19 mouse cellular contexts compared by ENCODE assay signal in the genomic region with DNA sequence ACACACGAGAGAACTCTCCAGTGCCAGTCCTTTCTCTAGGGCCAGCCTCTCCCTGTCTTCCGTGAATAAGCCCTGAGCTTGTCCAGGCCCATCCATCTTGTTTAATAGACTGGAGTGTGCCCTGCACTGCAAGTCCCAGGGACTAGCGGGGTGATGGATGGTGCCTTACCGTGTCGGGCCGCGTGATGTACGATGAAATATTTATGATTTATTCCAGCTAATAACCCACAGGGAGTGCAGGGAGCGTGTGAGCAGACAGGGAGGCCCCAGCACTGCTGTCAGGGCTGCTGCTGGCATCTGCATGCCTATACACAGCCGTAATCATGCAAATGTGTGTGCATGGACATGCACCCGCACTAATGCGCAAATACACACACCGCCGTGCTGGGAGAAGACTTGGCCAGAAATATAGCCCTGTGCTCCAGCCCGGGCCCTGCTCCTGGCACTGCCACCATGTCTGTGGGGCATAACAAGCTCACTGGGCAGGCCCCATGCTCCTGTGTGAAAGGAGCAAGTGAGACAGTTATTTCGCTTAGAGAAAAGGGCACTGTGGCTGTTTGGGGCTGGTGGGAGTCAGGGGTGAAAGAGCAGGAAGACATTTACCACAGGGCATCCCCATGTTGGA. TPM values are rescaled to one million over a fixed set of nuclear protein-coding genes. Genes with fewer than 3 reads are reported as not detected.
A peak's percentile ranks its signal among the peaks of the same experiment; 100 is the strongest.
DNase-seq lines count a peak whose midpoint lies in the region; ATAC-seq lines count a peak whose summit lies in the region.
"Had no signal": no experiment of that assay in that cellular context is flagged by ENCODE, and none has a peak within 500 bp of the region (broad histone marks: within the 10 kb centered on the region; RNA-seq: fewer than 3 reads in every experiment).

No protein-coding gene starts in this region.

- H3K4me3 ChIP-seq in embryonic facial prominence, embryonic 11.5 days (ENCODE audit: low read depth, low read length) = no peak overlapping the region
- no peak overlapping the region for H3K4me3 ChIP-seq in embryonic facial prominence, embryonic 10.5 days
- H3K4me3 ChIP-seq in forebrain, embryonic 13.5 days = no peak overlapping the region
- H3K4me3 ChIP-seq in hindbrain, embryonic 13.5 days = no peak overlapping the region
- no peak overlapping the region for H3K4me3 ChIP-seq in midbrain, embryonic 16.5 days (ENCODE audit: low read depth, low read length)
- H3K4me3 ChIP-seq: heart, embryonic 10.5 days; intestine, embryonic 15.5 days; kidney, embryonic 15.5 days; limb, embryonic 15.5 days had no signal

- no peak for DNase-seq in embryonic facial prominence, embryonic 11.5 days (ENCODE audit: low spot score)
- DNase-seq in embryonic facial prominence, embryonic 10.5 days (ENCODE audit: low spot score) = no peak
- DNase-seq in spleen, postnatal 36 days (ENCODE audit: low spot score in 2 of 2) = no peak
- DNase-seq in gastrocnemius, adult 18-20 months (ENCODE audit: low spot score) = no peak
- DNase-seq in cerebellum, postnatal 4 days (ENCODE audit: low spot score in 2 of 2) = no peak
- DNase-seq: adrenal gland, adult 2 months; cerebellum, adult 11 months; gastrocnemius, postnatal 36 days; heart, postnatal 10 days; layer of hippocampus, postnatal 36 days; lung, postnatal 36 days had no signal

- H3K27me3 ChIP-seq in embryonic facial prominence, embryonic 11.5 days (ENCODE audit: control insufficient read depth, insufficient read depth, low read length) = no peaks in the 10 kb centered on the region
- no peaks in the 10 kb centered on the region; the same call in 1 of the 2 replicates for H3K27me3 ChIP-seq in embryonic facial prominence, embryonic 10.5 days (replicated peaks; ENCODE audit: low read depth, poor library complexity, severe bottlenecking)
- H3K27me3 ChIP-seq in forebrain, embryonic 13.5 days = peaks cover 22% of the 10 kb centered on the region
- no peaks in the 10 kb centered on the region; the same call in 1 of the 2 replicates for H3K27me3 ChIP-seq in hindbrain, embryonic 13.5 days
- H3K27me3 ChIP-seq in midbrain, embryonic 16.5 days (ENCODE audit: control insufficient read depth, insufficient read depth, low read depth, low read length) = no peaks in the 10 kb centered on the region
- H3K27me3 ChIP-seq: CH12.LX; intestine, embryonic 15.5 days; limb, embryonic 15.5 days had no signal

- 0 out of 2 replicates have a peak, but pooled peaks have one; percentile 17 for ATAC-seq in embryonic facial prominence, embryonic 11.5 days (replicated peaks; ENCODE audit: insufficient number of reproducible peaks, low FRiP score, low TSS enrichment, low read depth)
- ATAC-seq in forebrain, embryonic 13.5 days = no peak; the same call in 1 of the 2 replicates
- ATAC-seq in hindbrain, embryonic 13.5 days (ENCODE audit: low FRiP score) = peak; percentile 68
- no peak for ATAC-seq in midbrain, embryonic 16.5 days
- ATAC-seq: intestine, embryonic 15.5 days had no signal

- no peaks in the 10 kb centered on the region for H3K9me3 ChIP-seq in embryonic facial prominence, embryonic 11.5 days (replicated peaks; ENCODE audit: control insufficient read depth, low read length)
- no peaks in the 10 kb centered on the region for H3K9me3 ChIP-seq in embryonic facial prominence, embryonic 10.5 days
- no peaks in the 10 kb centered on the region for H3K9me3 ChIP-seq in forebrain, embryonic 13.5 days (replicated peaks)
- no peaks in the 10 kb centered on the region for H3K9me3 ChIP-seq in hindbrain, embryonic 13.5 days
- H3K9me3 ChIP-seq in midbrain, embryonic 16.5 days (replicated peaks; ENCODE audit: control insufficient read depth, low read length, poor library complexity, severe bottlenecking) = no peaks in the 10 kb centered on the region
- H3K9me3 ChIP-seq: heart, embryonic 10.5 days; intestine, embryonic 15.5 days; kidney, embryonic 15.5 days; limb, embryonic 15.5 days had no signal

- no peak overlapping the region for H3K9ac ChIP-seq in embryonic facial prominence, embryonic 11.5 days (replicated peaks; ENCODE audit: low read length)
- H3K9ac ChIP-seq in forebrain, embryonic 13.5 days = peak overlapping the region; percentile 30; the same call in 1 of the 2 replicates
- H3K9ac ChIP-seq in hindbrain, embryonic 13.5 days = peak overlapping the region; percentile 59
- H3K9ac ChIP-seq in midbrain, embryonic 16.5 days (ENCODE audit: low read depth, low read length) = no peak overlapping the region
- H3K9ac ChIP-seq: intestine, embryonic 15.5 days; kidney, embryonic 15.5 days; limb, embryonic 15.5 days had no signal

- H3K4me1 ChIP-seq in embryonic facial prominence, embryonic 11.5 days (ENCODE audit: control insufficient read depth, insufficient read depth, low read length) = no peaks in the 10 kb centered on the region
- peaks cover 4% of the 10 kb centered on the region; the same call in 1 of the 2 replicates for H3K4me1 ChIP-seq in embryonic facial prominence, embryonic 10.5 days
- H3K4me1 ChIP-seq in forebrain, embryonic 13.5 days = peaks cover 50% of the 10 kb centered on the region
- H3K4me1 ChIP-seq in hindbrain, embryonic 13.5 days (replicated peaks) = peaks cover 79% of the 10 kb centered on the region
- peaks cover 26% of the 10 kb centered on the region for H3K4me1 ChIP-seq in midbrain, embryonic 16.5 days (ENCODE audit: control insufficient read depth, insufficient read depth, low read length)
- H3K4me1 ChIP-seq: intestine, embryonic 15.5 days had no signal

- 88% methylated on average over 16 of the region's 16 CpGs for WGBS in embryonic facial prominence, embryonic 11.5 days
- WGBS in embryonic facial prominence, embryonic 10.5 days = 90% methylated on average over 16 of the region's 16 CpGs
- 85% methylated on average over 16 of the region's 16 CpGs for WGBS in forebrain, embryonic 13.5 days
- WGBS in hindbrain, embryonic 13.5 days = 42% methylated on average over 16 of the region's 16 CpGs
- 57% methylated on average over 16 of the region's 16 CpGs for WGBS in midbrain, embryonic 16.5 days

- no peak overlapping the region for H3K27ac ChIP-seq in embryonic facial prominence, embryonic 11.5 days (replicated peaks; ENCODE audit: low read depth, low read length)
- no peak overlapping the region; the same call in 1 of the 2 replicates for H3K27ac ChIP-seq in embryonic facial prominence, embryonic 10.5 days (replicated peaks)
- peak overlapping the region; percentile 48; the same call in 1 of the 2 replicates for H3K27ac ChIP-seq in forebrain, embryonic 13.5 days
- peak overlapping the region; percentile 91 for H3K27ac ChIP-seq in hindbrain, embryonic 13.5 days
- H3K27ac ChIP-seq in midbrain, embryonic 16.5 days (ENCODE audit: low read length) = peak overlapping the region; percentile 45
- H3K27ac ChIP-seq: heart, embryonic 10.5 days; intestine, embryonic 15.5 days; kidney, embryonic 15.5 days; limb, embryonic 15.5 days had no signal

- H3K4me2 ChIP-seq in embryonic facial prominence, embryonic 11.5 days (ENCODE audit: low read depth, low read length) = no peak overlapping the region
- H3K4me2 ChIP-seq in forebrain, embryonic 13.5 days = no peak overlapping the region
- no peak overlapping the region for H3K4me2 ChIP-seq in hindbrain, embryonic 13.5 days
- no peak overlapping the region for H3K4me2 ChIP-seq in midbrain, embryonic 16.5 days (ENCODE audit: low read length)
- H3K4me2 ChIP-seq: intestine, embryonic 15.5 days; kidney, embryonic 15.5 days; limb, embryonic 15.5 days had no signal

- no peaks in the 10 kb centered on the region for H3K36me3 ChIP-seq in embryonic facial prominence, embryonic 11.5 days (replicated peaks; ENCODE audit: control insufficient read depth, insufficient read depth, low read depth, low read length)
- peaks cover 44% of the 10 kb centered on the region for H3K36me3 ChIP-seq in embryonic facial prominence, embryonic 10.5 days (replicated peaks)
- peaks cover 14% of the 10 kb centered on the region; the same call in 1 of the 2 replicates for H3K36me3 ChIP-seq in forebrain, embryonic 13.5 days (ENCODE audit: poor library complexity, severe bottlenecking)
- H3K36me3 ChIP-seq in hindbrain, embryonic 13.5 days = peaks cover 19% of the 10 kb centered on the region
- H3K36me3 ChIP-seq in midbrain, embryonic 16.5 days (ENCODE audit: control insufficient read depth, insufficient read depth, low read length) = no peaks in the 10 kb centered on the region; the same call in 1 of the 2 replicates

RNA-seq across cellular contexts. Expression of gene Cdh15, which starts 35.8 kb away (rescaled TPM):
- 3.0 and 3.4 TPM in 2 replicates for polyA plus RNA-seq in embryonic facial prominence, embryonic 11.5 days (2014; fragmentation: Nextera tagmentation; extraction: Ambion mirVana)
- 1.7 and 2.0 TPM in 2 replicates for polyA plus RNA-seq in embryonic facial prominence, embryonic 10.5 days (2016; fragmentation: Nextera tagmentation; extraction: Ambion mirVana)
- 0.28 and 0.74 TPM in 2 replicates for polyA plus RNA-seq in forebrain, embryonic 13.5 days (2015; fragmentation: Nextera tagmentation; extraction: Ambion mirVana)
- 1.5 and 1.8 TPM in 2 replicates for polyA plus RNA-seq in hindbrain, embryonic 13.5 days (2015; fragmentation: Nextera tagmentation; extraction: Ambion mirVana)
- 2.2 and 2.9 TPM in 2 replicates for polyA plus RNA-seq in midbrain, embryonic 16.5 days (2015; fragmentation: Nextera tagmentation; extraction: Ambion mirVana)
- total RNA-seq in gastrocnemius, adult 18-20 months (2021) = 10 to 100 TPM; 16.2 to 20.5 TPM
- total RNA-seq: CH12.LX had no signal

RNA-seq across cellular contexts. Expression of gene Acsf3, which starts 36.7 kb away (rescaled TPM):
- 14.2 and 14.6 TPM in 2 replicates for polyA plus RNA-seq in embryonic facial prominence, embryonic 11.5 days (2014; fragmentation: Nextera tagmentation; extraction: Ambion mirVana)
- polyA plus RNA-seq in embryonic facial prominence, embryonic 10.5 days (2016; fragmentation: Nextera tagmentation; extraction: Ambion mirVana) = 15.9 and 16.4 TPM in 2 replicates
- 15.4 and 17.4 TPM in 2 replicates for polyA plus RNA-seq in forebrain, embryonic 13.5 days (2015; fragmentation: Nextera tagmentation; extraction: Ambion mirVana)
- polyA plus RNA-seq in hindbrain, embryonic 13.5 days (2015; fragmentation: Nextera tagmentation; extraction: Ambion mirVana) = 16.2 and 17.4 TPM in 2 replicates
- 15.1 and 18.0 TPM in 2 replicates for polyA plus RNA-seq in midbrain, embryonic 16.5 days (2015; fragmentation: Nextera tagmentation; extraction: Ambion mirVana)
- total RNA-seq in gastrocnemius, adult 18-20 months (2021) = 10 to 100 TPM; 12.4 to 12.9 TPM

Comparison
In these comparisons a context has a peak if more than half of its experiments do, and no peak if none do; other contexts are left out.
1. ATAC-seq: peak in embryonic facial prominence, embryonic 11.5 days (single experiment) and hindbrain, embryonic 13.5 days (single experiment); none in forebrain, embryonic 13.5 days (single experiment) and midbrain, embryonic 16.5 days (single experiment).
2. H3K27ac ChIP-seq: peak in forebrain, embryonic 13.5 days (single experiment), hindbrain, embryonic 13.5 days (single experiment) and midbrain, embryonic 16.5 days (single experiment); none in embryonic facial prominence, embryonic 11.5 days (single experiment) and embryonic facial prominence, embryonic 10.5 days (single experiment).
3. H3K9ac ChIP-seq: peak in forebrain, embryonic 13.5 days (single experiment) and hindbrain, embryonic 13.5 days (single experiment); none in embryonic facial prominence, embryonic 11.5 days (single experiment) and midbrain, embryonic 16.5 days (single experiment).